Mouse (Mus musculus) monocyte, adult 2 months (primary cell): Measurements from ENCODE around the gene Ppara.
A peak's percentile ranks its signal among the peaks of the same experiment; 100 is the strongest.

Experiments
- DNase-seq, 2 experiments: peaks; one replicate each; pipeline ENCODE4 v3.0.0; 2022; ENCODE audit warnings: low spot score in 2 of 2, low read depth in 1 of 2

The Ppara gene

GRCm38 (mm10) chr15:85792819-85793218 lies 58.0 kb downstream of the Ppara start:
- DNase-seq: no peak

DNA sequence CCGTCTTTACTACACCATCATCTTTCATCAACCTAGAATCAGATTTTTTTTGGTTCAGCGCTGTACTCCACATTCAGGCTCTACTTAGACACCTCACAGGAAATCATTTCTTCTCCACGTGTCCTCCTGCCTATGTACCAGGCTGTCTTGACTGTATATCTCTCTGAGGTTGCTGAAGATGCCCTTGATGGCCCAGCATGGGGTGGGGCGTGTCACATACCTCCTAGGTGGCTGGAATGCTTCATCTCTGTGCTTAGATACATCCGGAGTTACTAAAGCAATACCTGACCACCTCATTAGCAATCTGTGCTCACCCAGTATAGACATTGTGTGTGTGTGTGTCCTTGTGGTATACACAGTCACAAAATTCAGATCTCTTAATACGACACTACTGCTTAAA lies 60.7 kb downstream of the Ppara start:
- no peak for DNase-seq

- DNase-seq: no peak
Observed at GRCm38 (mm10) chr15:85798676-85799075, 63.9 kb downstream of the Ppara start.

DNA sequence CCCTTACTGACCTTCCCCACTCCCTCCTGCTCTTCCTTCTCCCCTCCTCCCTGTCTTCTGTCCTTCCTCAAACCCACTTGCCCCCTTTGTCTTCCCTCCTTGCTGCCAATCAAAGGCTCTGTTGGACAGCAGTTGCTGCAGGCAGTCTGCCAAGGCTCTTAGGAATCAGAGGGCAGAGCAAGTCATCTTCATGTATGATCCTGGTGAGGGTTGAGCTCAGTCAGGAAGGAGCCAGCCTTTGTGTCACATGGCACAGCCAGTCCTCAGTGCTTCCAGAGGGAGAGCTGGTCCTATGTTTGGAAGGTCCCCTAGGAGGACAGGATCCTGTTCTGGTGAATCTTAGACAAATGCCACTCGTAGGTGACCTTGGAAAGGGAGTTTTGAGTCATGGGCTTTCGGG lies 68.1 kb downstream of the Ppara start:
- DNase-seq: no peak

- no peak for DNase-seq
Observed at GRCm38 (mm10) chr15:85806886-85807285, 72.1 kb downstream of the Ppara start.

DNA sequence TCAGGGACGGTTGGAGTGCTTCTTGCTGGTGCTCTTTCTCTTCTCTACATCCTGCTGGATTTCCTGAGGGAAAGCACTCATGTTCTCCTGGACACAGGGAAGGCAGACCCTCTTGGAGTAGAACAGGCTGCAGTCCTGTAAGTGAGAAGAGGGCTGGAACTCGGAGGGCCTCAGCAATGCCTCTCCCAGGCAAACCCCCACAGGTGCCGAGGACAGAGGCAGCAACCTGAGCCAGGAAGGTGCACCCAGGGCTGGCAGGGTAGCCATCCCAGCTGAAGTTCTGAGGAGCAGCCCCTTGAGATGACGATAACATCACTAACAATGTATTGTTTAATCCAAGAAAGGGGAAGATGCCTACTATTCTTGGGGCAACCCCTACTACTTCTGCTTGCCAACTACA lies 72.6 kb downstream of the Ppara start:
- no peak for DNase-seq

- DNase-seq: no peak
Observed at GRCm38 (mm10) chr15:85808031-85808430, 73.2 kb downstream of the Ppara start.

GRCm38 (mm10) chr15:85808434-85808833 lies 73.7 kb downstream of the Ppara start:
- no peak for DNase-seq

DNA sequence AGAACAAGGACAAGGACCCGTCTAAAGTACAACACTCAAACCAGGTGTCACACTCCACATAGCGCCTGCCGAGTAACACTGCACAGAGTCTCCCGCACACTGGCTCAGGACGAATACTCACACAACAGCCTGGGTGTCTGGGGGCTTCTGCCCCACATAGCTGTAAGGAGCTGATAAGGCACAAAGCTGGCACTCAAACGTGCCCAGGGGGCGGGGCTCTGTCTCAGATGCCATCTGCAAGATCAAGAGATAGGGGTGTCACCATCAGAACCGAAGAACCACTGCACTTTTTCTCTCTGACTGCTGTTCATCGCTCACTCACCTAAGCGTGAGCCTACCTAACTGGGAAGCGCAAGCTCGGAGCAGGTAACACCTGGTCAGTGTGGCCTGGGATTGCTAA lies 74.3 kb downstream of the Ppara start:
- DNase-seq: no peak

DNA sequence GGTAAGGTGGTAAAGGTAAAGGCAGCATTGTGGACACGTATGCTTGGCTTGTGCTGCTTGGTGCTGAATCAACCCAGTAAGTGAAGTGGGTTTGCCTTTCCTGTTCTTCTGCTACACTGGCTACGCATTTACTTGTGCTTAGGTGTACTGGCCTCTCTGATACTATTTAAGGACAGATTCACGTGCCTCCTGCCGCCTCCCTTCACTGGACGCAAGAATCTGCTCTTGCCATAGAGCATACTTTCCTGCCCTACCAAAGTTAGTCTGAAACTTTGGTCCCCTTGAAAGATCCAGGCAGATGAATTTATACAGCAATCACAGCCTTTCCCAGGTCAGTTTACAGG lies 75.7 kb downstream of the Ppara start:
- DNase-seq: no peak

DNA sequence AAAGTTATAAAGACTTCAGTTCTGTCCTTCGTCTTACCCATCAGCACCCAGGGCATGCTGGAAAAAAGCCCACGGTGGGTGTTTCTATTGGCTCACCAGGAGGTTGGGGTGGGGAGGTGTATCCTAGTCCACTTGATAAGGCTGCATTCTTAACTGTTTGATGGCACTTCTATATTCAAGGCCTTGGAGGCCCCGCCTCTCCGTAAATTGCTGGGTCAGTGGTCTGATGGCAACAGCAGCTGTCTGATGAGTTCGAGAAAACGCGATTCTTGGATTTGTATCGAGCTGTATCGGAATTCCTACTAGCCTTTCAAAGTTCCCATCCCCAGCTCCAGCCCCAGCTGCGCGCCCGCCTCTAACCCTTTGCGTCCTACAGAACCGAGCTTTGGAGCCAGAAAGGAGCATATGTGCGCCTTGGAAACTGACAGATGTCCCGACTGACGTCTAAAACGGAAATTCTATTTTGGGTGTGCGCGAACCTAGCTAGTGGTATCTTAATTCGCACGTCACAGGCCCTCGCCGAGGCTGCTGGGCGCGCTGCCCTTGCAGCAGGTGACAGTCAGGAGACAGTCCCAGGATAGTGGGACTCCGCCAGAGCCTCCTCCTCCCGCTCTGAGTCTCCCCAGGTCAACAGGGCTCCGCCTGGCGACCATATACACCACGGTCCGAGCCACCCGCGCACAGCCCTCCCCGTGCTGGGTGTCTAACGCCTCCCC lies 76.2 kb downstream of the Ppara start:
- peak in 1 of 2 experiments; percentile 19 for DNase-seq

DNA sequence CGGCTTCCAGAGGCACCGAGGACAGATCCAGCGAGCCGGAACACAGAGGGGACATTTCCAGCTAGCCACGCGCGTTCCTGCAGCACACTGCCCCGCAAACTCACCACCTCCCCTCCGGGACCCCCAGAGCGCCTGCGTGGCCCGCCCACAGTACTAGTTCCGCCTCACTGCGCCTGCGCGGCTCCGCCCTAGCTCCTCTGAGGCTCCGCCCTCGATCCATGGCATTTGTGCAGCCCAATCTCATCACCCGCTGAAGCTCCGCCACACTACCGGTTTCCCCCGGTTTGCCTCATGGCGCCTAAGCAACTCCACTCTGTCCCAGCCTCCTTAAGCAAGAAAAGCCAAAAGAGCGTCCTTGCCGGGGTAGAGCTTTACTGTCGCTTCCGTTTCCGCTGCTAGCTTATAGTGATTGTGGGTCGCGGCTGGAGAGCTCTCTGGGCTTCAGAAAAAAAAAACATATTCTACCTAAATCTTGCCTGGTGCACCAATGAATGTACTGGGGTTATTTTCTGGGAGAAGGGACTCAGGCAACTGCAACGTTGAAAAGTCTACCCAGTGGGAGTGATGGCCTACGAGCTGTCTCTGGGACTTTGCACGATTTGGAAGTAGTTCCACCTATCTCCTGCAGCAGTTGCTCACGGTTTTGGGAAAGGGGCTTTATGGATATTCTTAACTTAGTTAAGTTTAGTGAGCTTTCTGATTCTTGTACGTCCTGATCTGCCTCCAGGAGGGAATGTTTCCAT lies 76.9 kb downstream of the Ppara start, which contains the start of gene Cdpf1:
TSS of gene Cdpf1 (minus strand) at position 163 of the 743 bp plus-strand sequence.
- peak; percentile 84 to 96 for DNase-seq

- DNase-seq: no peak
Observed at GRCm38 (mm10) chr15:85813428-85813827, 78.6 kb downstream of the Ppara start.

GRCm38 (mm10) chr15:85821203-85822010 lies 86.6 kb downstream of the Ppara start, which contains the start of gene Pkdrej:
Gene Pkdrej, minus strand, starts transcription at chr15:85821734.
- DNase-seq: no peak

GRCm38 (mm10) chr15:85822011-85822359 lies 87.2 kb downstream of the Ppara start:
- no peak for DNase-seq

- no peak for DNase-seq
Observed at GRCm38 (mm10) chr15:85826676-85827075, 91.9 kb downstream of the Ppara start.

DNA sequence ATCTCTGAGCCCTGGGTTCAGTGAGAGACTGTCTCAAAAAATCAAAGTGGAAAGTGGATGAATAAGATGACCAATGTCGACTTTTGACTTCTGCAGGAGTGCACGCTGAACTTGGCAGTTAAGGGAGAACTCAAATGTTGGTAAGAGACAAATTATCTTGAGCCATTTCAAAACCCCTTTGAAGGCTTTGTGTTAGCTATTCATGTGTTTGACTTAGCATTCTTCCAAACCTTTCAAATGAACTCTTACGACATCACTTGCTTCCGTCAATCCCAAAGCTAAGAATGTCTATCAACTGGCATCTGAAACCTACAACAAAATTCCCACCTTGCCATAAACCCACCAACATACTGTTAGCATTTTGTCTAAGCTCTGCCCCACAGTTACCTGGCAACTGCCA lies 93.3 kb downstream of the Ppara start:
- no peak for DNase-seq

DNA sequence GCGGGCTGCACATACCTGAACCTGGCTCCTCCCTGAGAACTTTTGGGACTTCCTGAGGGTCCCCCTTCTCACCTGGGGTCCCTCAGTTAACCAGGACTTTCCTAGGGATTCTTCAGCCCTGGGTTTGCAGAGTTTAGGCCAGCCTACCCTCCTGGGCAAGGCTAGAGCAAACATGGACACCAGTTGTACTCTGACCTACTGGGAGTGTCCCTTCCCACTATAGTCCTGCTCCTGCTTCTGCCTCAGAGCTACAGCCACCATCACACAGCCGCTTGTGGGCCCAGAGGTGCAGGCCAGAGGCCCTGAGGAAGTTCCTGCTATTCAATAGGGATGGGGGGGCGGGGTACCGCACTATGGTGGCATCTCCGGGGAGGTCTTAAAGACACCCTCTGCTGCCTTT lies 94.7 kb downstream of the Ppara start:
- DNase-seq: no peak

DNA sequence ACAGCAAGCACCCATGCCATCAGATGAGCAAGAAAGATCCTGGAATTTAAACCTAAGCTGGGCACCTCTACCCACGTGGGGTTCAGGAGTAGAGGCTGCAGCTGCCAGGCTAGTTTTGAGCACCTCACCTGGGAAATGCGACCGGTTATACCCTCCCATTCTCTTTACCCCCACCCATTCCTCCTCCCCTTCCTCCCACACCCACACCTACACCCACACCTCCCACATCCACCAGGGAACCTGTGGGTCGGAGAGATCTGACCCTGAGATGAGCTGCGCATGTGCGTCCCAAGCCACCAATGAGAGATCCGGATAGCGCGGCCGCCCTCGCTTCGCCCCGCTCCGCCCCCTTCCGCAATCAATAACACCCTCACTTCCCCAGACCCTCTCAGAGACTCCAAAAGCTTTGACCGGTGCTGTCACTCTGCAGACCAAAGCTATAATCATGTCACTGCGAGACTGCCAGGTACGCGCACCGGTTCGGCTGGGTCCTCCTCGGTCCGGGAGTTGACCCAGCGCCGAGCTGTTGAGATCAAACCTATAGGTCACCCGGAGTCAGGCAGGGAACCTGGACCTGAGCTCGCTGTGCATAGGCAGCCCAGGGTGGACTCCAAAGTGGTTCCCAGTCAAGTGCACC lies 97.3 kb downstream of the Ppara start, which contains the start of gene Ttc38:
TSS of gene Ttc38 (plus strand) at position 353 of the 637 bp plus-strand sequence.
- peak; percentile 22 to 57 for DNase-seq

- DNase-seq: no peak
Observed at GRCm38 (mm10) chr15:85832599-85832998, 97.8 kb downstream of the Ppara start.

DNA sequence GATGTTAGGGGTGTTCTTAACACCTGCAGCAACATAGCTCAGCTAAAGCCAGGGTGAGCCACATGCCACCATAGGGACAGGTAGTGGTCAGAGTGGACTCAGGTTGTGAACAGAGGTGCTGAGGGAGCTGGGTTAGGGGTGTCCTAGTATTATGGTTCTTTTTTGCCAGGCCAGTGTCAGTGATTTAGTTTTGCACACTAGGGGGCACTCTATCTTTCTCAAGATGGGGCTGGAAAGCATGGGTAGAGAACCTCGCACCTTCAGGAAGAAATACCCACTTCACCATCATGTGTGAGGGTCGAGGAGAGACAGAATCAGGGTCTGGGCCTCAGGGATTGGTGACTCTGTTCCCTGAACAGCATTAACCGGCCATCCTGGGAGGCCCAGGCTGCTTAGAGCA lies 100.6 kb downstream of the Ppara start:
- no peak for DNase-seq
